ENCODE assay signal across 22 mouse cellular contexts in the genomic region with DNA sequence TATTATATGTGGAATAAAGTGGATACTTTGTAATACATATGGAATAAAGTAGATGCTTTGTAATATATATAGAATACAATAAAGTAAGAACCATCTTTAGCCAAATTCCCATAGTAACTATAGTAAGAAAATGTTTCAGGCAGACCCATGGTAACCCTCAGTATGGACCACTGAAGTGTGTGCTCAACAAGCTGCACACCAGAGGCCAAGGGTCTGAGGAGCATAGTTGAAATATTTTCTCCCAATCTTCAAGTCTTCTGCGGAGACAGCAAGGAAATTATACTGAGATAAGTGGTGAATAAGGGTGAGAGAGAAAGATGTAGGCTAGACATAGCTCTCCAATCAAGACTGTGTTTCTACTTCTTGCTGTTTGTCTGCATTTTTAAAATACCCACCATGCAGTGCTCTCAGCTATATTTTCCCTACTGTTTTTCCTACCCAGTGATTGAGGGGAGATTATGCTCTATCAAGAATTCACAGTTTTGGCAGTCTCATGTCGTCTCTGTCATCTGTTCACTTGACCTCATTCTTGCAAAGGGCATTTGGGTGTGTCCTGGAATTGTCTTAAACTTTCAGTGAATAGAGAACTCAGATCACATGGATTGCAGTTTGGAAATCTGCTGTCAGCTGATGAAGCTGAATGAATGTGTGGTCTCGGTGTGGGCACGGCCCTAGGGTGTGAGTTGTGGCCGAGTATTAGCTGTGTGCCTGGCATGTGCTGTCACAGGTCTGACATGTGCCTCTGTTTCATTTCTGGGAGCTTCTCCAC.
DNase-seq lines count a peak whose midpoint lies in the region; ATAC-seq and TF ChIP-seq lines count a peak whose summit lies in the region.
"Had no signal": no experiment of that assay in that cellular context is flagged by ENCODE, and none has a peak within 500 bp of the region (broad histone marks: within the 10 kb centered on the region; RNA-seq: fewer than 3 reads in every experiment).

No protein-coding gene starts in this region.

- no peak for TF ChIP-seq EP300 in liver, postnatal 0 days (IDR thresholded peaks at IDR 0.05; ENCODE audit: low read depth)

- WGBS in liver, postnatal 0 days (ENCODE audit: insufficient replicate concordance): 59% methylated on average over 5 of the region's 5 CpGs

- no peak overlapping the region for H3K9ac ChIP-seq in liver, postnatal 0 days (replicated peaks)
- H3K9ac ChIP-seq: forebrain, embryonic 13.5 days; heart, embryonic 12.5 days; hindbrain, embryonic 12.5 days; stomach, embryonic 15.5 days had no signal

- H3K27me3 ChIP-seq in liver, postnatal 0 days (ENCODE audit: insufficient read depth, low read length): no peaks in the 10 kb centered on the region
- H3K27me3 ChIP-seq: forebrain, embryonic 13.5 days; heart, embryonic 12.5 days; hindbrain, embryonic 12.5 days; stomach, embryonic 15.5 days had no signal

- DNase-seq in adrenal gland, adult 2 months: peak; percentile 64
- no peak for DNase-seq in adrenal gland, postnatal 4 days (ENCODE audit: low spot score in 2 of 2)
- peak; percentile 67 for DNase-seq in 3T3-L1 (ENCODE audit: low read depth, low spot score)
- peak; percentile 39 for DNase-seq in ZHBTc4 (ENCODE audit: low read depth, low spot score)
- DNase-seq in lung, postnatal 10 days: peak; percentile 25
- DNase-seq in liver, postnatal 0 days: no peak
- no peak for DNase-seq in layer of hippocampus, postnatal 10 days (ENCODE audit: low spot score in 2 of 2)
- DNase-seq in cerebellum, adult 11 months: no peak
- DNase-seq: cerebellum, adult 8-10 months; heart, postnatal 14 days; kidney, adult 2 months; kidney, postnatal 10 days; right cerebral cortex, postnatal 25 days; thymus, adult 18-20 months had no signal

- H3K4me3 ChIP-seq in liver, postnatal 0 days (ENCODE audit: low read depth, low read length): no peak overlapping the region
- H3K4me3 ChIP-seq: embryonic facial prominence, embryonic 10.5 days; forebrain, embryonic 13.5 days; heart, embryonic 12.5 days; hindbrain, embryonic 12.5 days; layer of hippocampus, adult 2 months; limb, embryonic 10.5 days; stomach, embryonic 15.5 days had no signal

- TF ChIP-seq CTCF in liver, postnatal 0 days (IDR thresholded peaks at IDR 0.05; ENCODE audit: low read depth): no peak

- H3K36me3 ChIP-seq in liver, postnatal 0 days (replicated peaks; ENCODE audit: insufficient read depth, low read length): no peaks in the 10 kb centered on the region
- H3K36me3 ChIP-seq: embryonic facial prominence, embryonic 10.5 days; heart, embryonic 12.5 days; hindbrain, embryonic 12.5 days; limb, embryonic 10.5 days; stomach, embryonic 15.5 days had no signal

- no peaks in the 10 kb centered on the region for H3K9me3 ChIP-seq in liver, postnatal 0 days (ENCODE audit: low read length)
- H3K9me3 ChIP-seq: embryonic facial prominence, embryonic 10.5 days; forebrain, embryonic 13.5 days; heart, embryonic 12.5 days; hindbrain, embryonic 12.5 days; limb, embryonic 10.5 days; stomach, embryonic 15.5 days had no signal

- H3K4me1 ChIP-seq in liver, postnatal 0 days (ENCODE audit: insufficient read depth): no peaks in the 10 kb centered on the region

- ATAC-seq in liver, postnatal 0 days: no peak
- ATAC-seq: forebrain, embryonic 13.5 days; midbrain, embryonic 16.5 days had no signal

- no peak overlapping the region for H3K4me2 ChIP-seq in liver, postnatal 0 days (ENCODE audit: low read depth, low read length)
- H3K4me2 ChIP-seq: forebrain, embryonic 13.5 days; heart, embryonic 12.5 days; hindbrain, embryonic 12.5 days; stomach, embryonic 15.5 days had no signal

- no peak overlapping the region for H3K27ac ChIP-seq in liver, postnatal 0 days (ENCODE audit: low read depth)
- H3K27ac ChIP-seq: embryonic facial prominence, embryonic 10.5 days; forebrain, embryonic 13.5 days; hindbrain, embryonic 12.5 days; layer of hippocampus, adult 2 months; limb, embryonic 10.5 days; stomach, embryonic 15.5 days had no signal

Comparison
In these comparisons a context has a peak if more than half of its experiments do, and no peak if none do; other contexts are left out.
1. DNase-seq: peak in adrenal gland, adult 2 months (single experiment), 3T3-L1 (single experiment), ZHBTc4 (single experiment) and lung, postnatal 10 days (single experiment); none in adrenal gland, postnatal 4 days (0 of 2), liver, postnatal 0 days (single experiment), layer of hippocampus, postnatal 10 days (0 of 2) and cerebellum, adult 11 months (single experiment).